Mouse (Mus musculus): ENCODE data around the gene Gm10778. TPM values are rescaled to one million over a fixed set of nuclear protein-coding genes. Genes with fewer than 3 reads are reported as not detected.
"Not testable (repeated sequence)": the region's sequence is repeated elsewhere in the genome, so short reads cannot be mapped to it uniquely, and the experiment has no call there.

The Gm10778 gene
- total RNA-seq, 2 experiments from 2014 or later: 3.9 to 4.1 TPM

DNA sequence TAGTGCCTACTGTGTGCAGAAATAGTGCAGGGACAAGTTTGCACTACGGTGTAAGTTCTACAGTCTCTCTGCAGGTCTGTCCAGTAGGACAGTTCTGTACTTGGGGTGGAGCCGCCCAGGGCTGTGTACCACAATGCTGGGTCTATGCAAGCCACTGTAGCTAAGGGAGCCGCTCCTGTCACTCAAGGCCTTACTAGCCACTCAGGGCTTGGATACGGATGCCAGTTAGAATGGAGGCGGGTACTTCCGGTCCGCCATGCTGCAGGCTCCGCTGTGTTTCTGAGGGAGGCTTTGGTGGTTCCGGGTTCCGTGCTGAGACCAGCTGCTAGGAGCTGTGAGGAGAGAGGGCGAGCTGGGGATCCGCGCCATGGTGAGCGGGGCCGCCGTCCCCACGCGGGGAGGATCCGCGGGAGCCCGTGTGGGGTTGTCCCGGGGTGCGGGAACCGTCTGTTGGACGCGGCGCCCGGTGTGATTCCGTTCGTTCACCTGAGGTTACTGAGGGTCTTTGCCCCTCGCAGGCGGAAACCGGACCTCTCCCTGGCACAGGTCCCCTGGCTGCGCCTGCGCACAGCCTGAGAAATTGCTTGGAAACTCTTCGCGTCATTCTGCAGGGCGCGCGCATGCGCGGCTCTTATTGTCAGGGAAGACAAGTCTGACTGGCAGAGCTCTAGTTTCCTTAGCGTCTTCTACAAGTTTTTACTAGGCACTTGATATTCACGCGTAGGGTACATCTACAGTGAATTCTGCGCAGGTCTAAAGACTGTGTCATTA is 55.9 kb downstream of the Gm10778 start, which contains the start of gene Zfp433:
TSS of gene Zfp433 (plus strand) at position 295 of the 771 bp plus-strand sequence.
- DNase-seq (ENCODE audit: low spot score in 2 of 2); intact Hi-C loops (cut with DNase I): not testable (repeated sequence)

Other genes starting within 250 kb of the Gm10778 start
- 10 to 100 TPM; 87.9 to 96.9 TPM for gene Nfic, start 193.4 kb upstream of the Gm10778 start, total RNA-seq (2021)
- 100 to 1,000 TPM; 256 to 303 TPM for gene Celf5, start 166.3 kb upstream of the Gm10778 start, total RNA-seq (2021)
- gene Ncln, start 152.7 kb upstream of the Gm10778 start, total RNA-seq (2021): 10 to 100 TPM; 74.9 to 88.8 TPM
- under 1 TPM; 0.43 to 0.52 TPM for gene S1pr4, start 148.9 kb upstream of the Gm10778 start, total RNA-seq (2021)
- 1 to 10 TPM; 2.3 to 3.1 TPM for gene Gna15, start 124.8 kb upstream of the Gm10778 start, total RNA-seq (2021)
- gene Gna11, start 103.9 kb upstream of the Gm10778 start, total RNA-seq (2021): 100 to 1,000 TPM; 103 to 115 TPM
- gene Aes, start 89.6 kb upstream of the Gm10778 start, total RNA-seq (2021): 100 to 1,000 TPM; 652 to 731 TPM
- 10 to 100 TPM; 23.7 to 37.6 TPM for gene Tle2, start 74.5 kb upstream of the Gm10778 start, total RNA-seq (2021)
- gene Tle6, start 48.0 kb upstream of the Gm10778 start, total RNA-seq (2021): 10 to 100 TPM in 1 of 2 experiments, 1 to 10 TPM in 1; 9.7 to 10.9 TPM
- 1 to 10 TPM; 3.5 to 3.6 TPM for gene BC025920, start 42.8 kb upstream of the Gm10778 start, total RNA-seq (2021)
- 10 to 100 TPM; 22.7 to 29.4 TPM for gene Sirt6, start 21.3 kb upstream of the Gm10778 start, total RNA-seq (2021)
- 10 to 100 TPM; 37.8 to 46.7 TPM for gene Ankrd24, start 20.5 kb upstream of the Gm10778 start, total RNA-seq (2021)
- gene Zfp433, start 55.8 kb downstream of the Gm10778 start, total RNA-seq (2021): 10 to 100 TPM in 1 of 2 experiments, 1 to 10 TPM in 1; 9.6 to 10.4 TPM
- 10 to 100 TPM in 1 of 2 experiments, 1 to 10 TPM in 1; 8.4 to 12.7 TPM for gene Gm3055, start 122.1 kb downstream of the Gm10778 start, total RNA-seq (2021)
- 1 to 10 TPM; 3.3 to 3.4 TPM for gene Gm4767, start 163.1 kb downstream of the Gm10778 start, total RNA-seq (2021)
- gene Gm32687, start 214.9 kb downstream of the Gm10778 start, total RNA-seq (2021): 1 to 10 TPM; 2.7 to 3.1 TPM

Data from left cerebral cortex, postnatal 36 days (tissue).